Mouse (Mus musculus) stomach, postnatal 0 days (tissue): ENCODE measurements around the gene Lca5l. TPM values are rescaled to one million over a fixed set of nuclear protein-coding genes. Genes with fewer than 3 reads are reported as not detected.

Experiments
- ATAC-seq: fragments of 200-750 bp; cut with Nextera tagmentation; 2 replicates; pipeline ENCODE4 v1.8.0; 2017; ENCODE audit not compliant: low FRiP score, low TSS enrichment
- DNase-seq: peaks from one replicate; pipeline ENCODE4 v3.0.0-alpha.2; 2016; ENCODE audit warnings: low spot score
- H3K27ac ChIP-seq: fragments of 300-500 bp; sonication (generic); replicated peaks from 2 replicates; pipeline ENCODE4 v1.5.1; 2014; ENCODE audit warnings: mild to moderate bottlenecking, control low read depth
- H3K27me3 ChIP-seq: fragments of 300-500 bp; sonication (generic); 2 replicates; pipeline ENCODE4 v1.6.1; 2014; ENCODE audit warnings: low read length; ENCODE audit not compliant: control insufficient read depth, insufficient read depth
- H3K36me3 ChIP-seq: fragments of 300-500 bp; sonication (generic); 2 replicates; pipeline ENCODE4 v1.6.1; 2014; ENCODE audit warnings: low read length, mixed read lengths; ENCODE audit not compliant: control insufficient read depth, insufficient read depth
- H3K4me1 ChIP-seq: fragments of 300-500 bp; sonication (generic); replicated peaks from 2 replicates; pipeline ENCODE4 v1.6.1; 2014; ENCODE audit warnings: antibody characterized with exemption; ENCODE audit not compliant: control insufficient read depth, insufficient read depth
- H3K4me2 ChIP-seq: fragments of 300-500 bp; sonication (generic); replicated peaks from 2 replicates; pipeline ENCODE4 v1.6.1; 2014; ENCODE audit warnings: low read depth, mild to moderate bottlenecking, control low read depth, moderate library complexity
- H3K4me3 ChIP-seq: fragments of 300-500 bp; sonication (generic); 2 replicates; pipeline ENCODE4 v1.5.1; 2014; ENCODE audit warnings: low read depth, low read length, control low read depth
- H3K9ac ChIP-seq: fragments of 300-500 bp; sonication (generic); 2 replicates; pipeline ENCODE4 v1.6.1; 2014; ENCODE audit warnings: mild to moderate bottlenecking, low read length, control low read depth, mixed read lengths
- H3K9me3 ChIP-seq: fragments of 300-500 bp; sonication (generic); 2 replicates; pipeline ENCODE4 v1.6.1; 2016; ENCODE audit warnings: low read length; ENCODE audit not compliant: control insufficient read depth
- CTCF ChIP-seq: IDR thresholded peaks from 2 replicates; pipeline ENCODE4 v1.5.1; 2016; ENCODE audit warnings: antibody characterized with exemption, low read depth, mild to moderate bottlenecking, moderate library complexity
- EP300 ChIP-seq: optimal IDR thresholded peaks from 2 replicates; pipeline ENCODE3; 2016; ENCODE audit warnings: antibody characterized with exemption
- WGBS: fragments of 180-500 bp; shearing (Covaris S2); extraction: QIAGEN DNeasy Blood & Tissue Kit; methylation state at CpG from one replicate; pipeline ENCODE4 v1.1.7; 2014; 5-methylcytosine and 5-hydroxymethylcytosine counted together
- polyA plus RNA-seq: library from polyadenylated mRNA; unstranded; fragments of >200 nt; fragmentation: Nextera tagmentation; extraction: Ambion mirVana; gene quantifications from 2 replicates; pipeline ENCODE4 v1.2.1, GENCODE M21; 2015

Lca5l gene
- polyA plus RNA-seq, 1 experiment from 2014 or later: 1.1 TPM

- 51% methylated on average over 4 of the region's 4 CpGs for WGBS
- TF ChIP-seq EP300: no peak
- DNase-seq (no peak), ATAC-seq (no peak)
- Histone ChIP-seq H3K4me3 (no peak overlapping the region), H3K27me3 (no peaks in the 10 kb centered on the region), H3K36me3 (no peaks in the 10 kb centered on the region), H3K9ac (no peak overlapping the region), H3K9me3 (no peaks in the 10 kb centered on the region), H3K4me1 (no peaks in the 10 kb centered on the region), H3K4me2 (no peak overlapping the region), H3K27ac (no peak overlapping the region)
These were observed 26.3 kb downstream of the Lca5l start for GRCm38 (mm10) chr16:96165723-96166264.

- H3K27ac ChIP-seq: no peak overlapping the region
- no peaks in the 10 kb centered on the region; the same call in 1 of the 2 replicates for H3K4me1 ChIP-seq
- H3K27me3 ChIP-seq: no peaks in the 10 kb centered on the region
- DNase-seq: no peak
- H3K9me3 ChIP-seq: no peaks in the 10 kb centered on the region
- ATAC-seq: no peak
- TF ChIP-seq CTCF (no peak), EP300 (no peak)
- no peak overlapping the region for H3K4me3 ChIP-seq
- H3K9ac ChIP-seq: no peak overlapping the region
- no peaks in the 10 kb centered on the region for H3K36me3 ChIP-seq
- no peak overlapping the region for H3K4me2 ChIP-seq
- 79% methylated on average over 4 of the region's 4 CpGs for WGBS
These were observed 30.7 kb downstream of the Lca5l start for GRCm38 (mm10) chr16:96161336-96161735.

- WGBS: 79% methylated on average over 1 of the region's 1 CpGs
- H3K27ac ChIP-seq: no peak overlapping the region
- TF ChIP-seq EP300: no peak
- no peak for TF ChIP-seq CTCF
- H3K9me3 ChIP-seq: no peaks in the 10 kb centered on the region
- H3K27me3 ChIP-seq: no peaks in the 10 kb centered on the region
- ATAC-seq (no peak), DNase-seq (no peak)
- H3K4me1 ChIP-seq: no peaks in the 10 kb centered on the region; the same call in 1 of the 2 replicates
- no peak overlapping the region for H3K4me2 ChIP-seq
- no peak overlapping the region for H3K4me3 ChIP-seq
- H3K9ac ChIP-seq: no peak overlapping the region
- H3K36me3 ChIP-seq: no peaks in the 10 kb centered on the region
These were observed 31.1 kb downstream of the Lca5l start for GRCm38 (mm10) chr16:96160927-96161326.

GRCm38 (mm10) chr16:96159794-96160346 is 32.2 kb downstream of the Lca5l start:
- peak overlapping the region; percentile 86 for H3K27ac ChIP-seq
- 0 out of 2 replicates have a peak, but pooled peaks cover 1% of the 10 kb centered on the region for H3K36me3 ChIP-seq
- H3K4me3 ChIP-seq: peak overlapping the region; percentile 55
- ATAC-seq (no peak), DNase-seq (no peak)
- no peaks in the 10 kb centered on the region for H3K9me3 ChIP-seq
- no peak for TF ChIP-seq CTCF
- no peaks in the 10 kb centered on the region for H3K27me3 ChIP-seq
- peak overlapping the region; percentile 88 for H3K9ac ChIP-seq
- H3K4me2 ChIP-seq: peak overlapping the region; percentile 98
- 81% methylated on average over 20 of the region's 20 CpGs for WGBS
- no peaks in the 10 kb centered on the region; the same call in 1 of the 2 replicates for H3K4me1 ChIP-seq

- TF ChIP-seq EP300 (no peak), CTCF (peak; percentile 69)
- peak; percentile 79 for DNase-seq
These were observed 32.9 kb downstream of the Lca5l start for GRCm38 (mm10) chr16:96159091-96159731.

GRCm38 (mm10) chr16:96158511-96159080 is 33.5 kb downstream of the Lca5l start:
- Histone ChIP-seq H3K9ac (peak overlapping the region; percentile 88), H3K27me3 (no peaks in the 10 kb centered on the region), H3K27ac (peak overlapping the region; percentile 86), H3K9me3 (no peaks in the 10 kb centered on the region), H3K4me1 (no peaks in the 10 kb centered on the region; the same call in 1 of the 2 replicates), H3K36me3 (peaks cover 6% of the 10 kb centered on the region; the same call in 1 of the 2 replicates), H3K4me3 (peak overlapping the region; percentile 55), H3K4me2 (peak overlapping the region; percentile 98)
- TF ChIP-seq CTCF: no peak
- no peak for TF ChIP-seq EP300
- 49% methylated on average over 12 of the region's 12 CpGs for WGBS
- ATAC-seq (no peak; the same call in 1 of the 2 replicates), DNase-seq (no peak)

More at GRCm38 (mm10) chr16:96159091-96159731, 32.9 kb downstream of the Lca5l start:
- Histone ChIP-seq H3K9me3 (no peaks in the 10 kb centered on the region), H3K27ac (peak overlapping the region; percentile 86), H3K4me3 (peak overlapping the region; percentile 55), H3K36me3 (0 out of 2 replicates have a peak, but pooled peaks cover 3% of the 10 kb centered on the region), H3K27me3 (no peaks in the 10 kb centered on the region), H3K4me1 (no peaks in the 10 kb centered on the region; the same call in 1 of the 2 replicates), H3K9ac (peak overlapping the region; percentile 88), H3K4me2 (peak overlapping the region; percentile 98)
- ATAC-seq: peak; percentile 82
- WGBS: 3% methylated on average over 58 of the region's 67 CpGs
